Mouse (Mus musculus) E14TG2a.4 (cell line): ENCODE measurements around the gene Mrpl49.

Source experiments
- CTCF ChIP-seq: conservative IDR thresholded peaks from 2 replicates; pipeline ENCODE4 v1.5.1; 2014; ENCODE audit warnings: low read length
- NANOG ChIP-seq: IDR thresholded peaks from 2 replicates; pipeline ENCODE4 v1.6.1; 2014; ENCODE audit warnings: borderline replicate concordance, low read length, mixed read lengths
- POU5F1 ChIP-seq: IDR thresholded peaks from 2 replicates; pipeline ENCODE4 v1.6.1; 2014; ENCODE audit warnings: low read length, borderline replicate concordance

DNA sequence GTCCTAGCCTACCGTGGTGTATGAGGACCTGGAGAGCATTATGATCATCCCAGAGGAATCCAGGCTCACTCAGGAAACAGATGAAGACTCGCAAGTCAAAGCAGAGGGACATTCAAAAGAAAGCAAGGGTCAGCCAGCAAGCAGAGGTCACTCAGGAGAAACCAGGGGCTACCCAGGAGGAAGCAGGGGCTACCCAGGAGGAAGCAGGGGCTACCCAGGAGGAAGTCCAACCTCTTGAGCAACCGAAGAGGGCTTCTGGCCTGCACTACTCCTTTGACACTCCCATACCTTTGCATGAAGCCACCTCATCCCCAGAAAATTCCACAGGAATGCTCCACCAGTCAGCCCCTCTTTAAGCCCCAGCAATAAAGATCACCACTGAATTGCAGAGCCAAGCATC, 40.3 kb upstream of the Mrpl49 start:
- TF ChIP-seq CTCF (no peak), NANOG (no peak), POU5F1 (no peak)
